Mouse (Mus musculus): Measurements from ENCODE around the gene Prickle2. TPM values are rescaled to one million over a fixed set of nuclear protein-coding genes. Genes with fewer than 3 reads are reported as not detected.

Prickle2 gene
- polyA plus RNA-seq, 1 experiment from 2014 or later: 5.3 TPM

GRCm38 (mm10) chr6:92708137-92708536, 2.2 kb upstream of the Prickle2 start:
- Histone ChIP-seq H3K9me3 (no peaks in the 10 kb centered on the region), H3K36me3 (replicated peaks) (no peaks in the 10 kb centered on the region), H3K27ac (replicated peaks) (no peak overlapping the region), H3K4me1 (peaks cover 34% of the 10 kb centered on the region), H3K4me3 (no peak overlapping the region), H3K27me3 (replicated peaks; ENCODE audit: low read depth, poor library complexity, severe bottlenecking) (peaks cover 43% of the 10 kb centered on the region)
- WGBS: 67% methylated on average over 4 of the region's 4 CpGs
- no peak for DNase-seq (ENCODE audit: low spot score)

- Histone ChIP-seq H3K4me3 (peak overlapping the region; percentile 86), H3K27ac (replicated peaks) (peak overlapping the region; percentile 90), H3K27me3 (replicated peaks; ENCODE audit: low read depth, poor library complexity, severe bottlenecking) (peaks cover 40% of the 10 kb centered on the region), H3K36me3 (replicated peaks) (no peaks in the 10 kb centered on the region), H3K9me3 (no peaks in the 10 kb centered on the region), H3K4me1 (peaks cover 38% of the 10 kb centered on the region)
- peak; percentile 64 for DNase-seq (ENCODE audit: low spot score)
- WGBS: 2% methylated on average over 39 of the region's 39 CpGs
Measured at GRCm38 (mm10) chr6:92705353-92706144, 406 bp downstream of the Prickle2 start.

- WGBS: 20% methylated on average over 9 of the region's 9 CpGs
- H3K4me3 ChIP-seq: peak overlapping the region; percentile 86
- peak overlapping the region; percentile 90 for H3K27ac ChIP-seq (replicated peaks)
- H3K36me3 ChIP-seq (replicated peaks): no peaks in the 10 kb centered on the region
- DNase-seq (ENCODE audit: low spot score): peak; percentile 76
- no peaks in the 10 kb centered on the region for H3K9me3 ChIP-seq
- H3K4me1 ChIP-seq: peaks cover 38% of the 10 kb centered on the region
- H3K27me3 ChIP-seq (replicated peaks; ENCODE audit: low read depth, poor library complexity, severe bottlenecking): peaks cover 40% of the 10 kb centered on the region
Measured at GRCm38 (mm10) chr6:92704810-92705209, 1.1 kb downstream of the Prickle2 start.

- Histone ChIP-seq H3K4me1 (peaks cover 34% of the 10 kb centered on the region), H3K9me3 (no peaks in the 10 kb centered on the region), H3K27me3 (replicated peaks; ENCODE audit: low read depth, poor library complexity, severe bottlenecking) (peaks cover 19% of the 10 kb centered on the region), H3K36me3 (replicated peaks) (no peaks in the 10 kb centered on the region), H3K4me3 (no peak overlapping the region), H3K27ac (replicated peaks) (no peak overlapping the region)
- WGBS: 22% methylated on average over 3 of the region's 3 CpGs
- peak; percentile 10 for DNase-seq (ENCODE audit: low spot score)
Measured at GRCm38 (mm10) chr6:92699491-92700209, 6.3 kb downstream of the Prickle2 start.

- Histone ChIP-seq H3K27me3 (replicated peaks; ENCODE audit: low read depth, poor library complexity, severe bottlenecking) (peaks cover under 1% of the 10 kb centered on the region), H3K9me3 (no peaks in the 10 kb centered on the region), H3K36me3 (replicated peaks) (no peaks in the 10 kb centered on the region), H3K4me1 (peaks cover 19% of the 10 kb centered on the region), H3K4me3 (no peak overlapping the region), H3K27ac (replicated peaks) (no peak overlapping the region)
- 63% methylated on average over 5 of the region's 5 CpGs for WGBS
- peak; percentile 6 for DNase-seq (ENCODE audit: low spot score)
Measured at GRCm38 (mm10) chr6:92697807-92698206, 8.1 kb downstream of the Prickle2 start.

GRCm38 (mm10) chr6:92687317-92687716, 18.6 kb downstream of the Prickle2 start:
- no peaks in the 10 kb centered on the region for H3K36me3 ChIP-seq (replicated peaks)
- no peak overlapping the region for H3K4me3 ChIP-seq
- H3K9me3 ChIP-seq: no peaks in the 10 kb centered on the region
- WGBS: 64% methylated on average over 5 of the region's 5 CpGs
- no peak overlapping the region for H3K27ac ChIP-seq (replicated peaks)
- H3K27me3 ChIP-seq (replicated peaks; ENCODE audit: low read depth, poor library complexity, severe bottlenecking): no peaks in the 10 kb centered on the region
- DNase-seq (ENCODE audit: low spot score): no peak
- peaks cover 16% of the 10 kb centered on the region for H3K4me1 ChIP-seq

GRCm38 (mm10) chr6:92674394-92674925, 31.5 kb downstream of the Prickle2 start:
- Histone ChIP-seq H3K27me3 (replicated peaks; ENCODE audit: low read depth, poor library complexity, severe bottlenecking) (no peaks in the 10 kb centered on the region), H3K27ac (replicated peaks) (no peak overlapping the region), H3K4me1 (peaks cover 4% of the 10 kb centered on the region), H3K9me3 (no peaks in the 10 kb centered on the region), H3K36me3 (replicated peaks) (no peaks in the 10 kb centered on the region), H3K4me3 (no peak overlapping the region)
- WGBS: 82% methylated on average over 8 of the region's 8 CpGs
- DNase-seq (ENCODE audit: low spot score): no peak

- Histone ChIP-seq H3K4me3 (no peak overlapping the region), H3K4me1 (peaks cover 14% of the 10 kb centered on the region), H3K27ac (replicated peaks) (no peak overlapping the region), H3K9me3 (no peaks in the 10 kb centered on the region), H3K36me3 (replicated peaks) (no peaks in the 10 kb centered on the region), H3K27me3 (replicated peaks; ENCODE audit: low read depth, poor library complexity, severe bottlenecking) (no peaks in the 10 kb centered on the region)
- 80% methylated on average over 5 of the region's 5 CpGs for WGBS
- DNase-seq (ENCODE audit: low spot score): no peak
Measured at GRCm38 (mm10) chr6:92670518-92671147, 35.3 kb downstream of the Prickle2 start.

GRCm38 (mm10) chr6:92669623-92670022, 36.3 kb downstream of the Prickle2 start:
- WGBS: 90% methylated on average over 3 of the region's 3 CpGs

GRCm38 (mm10) chr6:92667544-92667943, 38.4 kb downstream of the Prickle2 start:
- H3K9me3 ChIP-seq: no peaks in the 10 kb centered on the region
- DNase-seq (ENCODE audit: low spot score): peak; percentile 8
- H3K4me3 ChIP-seq: no peak overlapping the region
- H3K36me3 ChIP-seq (replicated peaks): no peaks in the 10 kb centered on the region
- peaks cover 25% of the 10 kb centered on the region for H3K4me1 ChIP-seq
- H3K27ac ChIP-seq (replicated peaks): no peak overlapping the region
- H3K27me3 ChIP-seq (replicated peaks; ENCODE audit: low read depth, poor library complexity, severe bottlenecking): no peaks in the 10 kb centered on the region
- WGBS: 57% methylated on average over 3 of the region's 3 CpGs

More at GRCm38 (mm10) chr6:92669623-92670022, 36.3 kb downstream of the Prickle2 start:
- Histone ChIP-seq H3K36me3 (replicated peaks) (no peaks in the 10 kb centered on the region), H3K27ac (replicated peaks) (no peak overlapping the region), H3K4me1 (peaks cover 24% of the 10 kb centered on the region), H3K27me3 (replicated peaks; ENCODE audit: low read depth, poor library complexity, severe bottlenecking) (no peaks in the 10 kb centered on the region), H3K9me3 (no peaks in the 10 kb centered on the region), H3K4me3 (no peak overlapping the region)
- DNase-seq (ENCODE audit: low spot score): no peak

- Histone ChIP-seq H3K4me1 (peaks cover 25% of the 10 kb centered on the region), H3K27me3 (replicated peaks; ENCODE audit: low read depth, poor library complexity, severe bottlenecking) (no peaks in the 10 kb centered on the region), H3K9me3 (no peaks in the 10 kb centered on the region), H3K27ac (replicated peaks) (peak overlapping the region; percentile 19; the same call in 1 of the 2 replicates), H3K36me3 (replicated peaks) (no peaks in the 10 kb centered on the region), H3K4me3 (no peak overlapping the region)
- DNase-seq (ENCODE audit: low spot score): peak; percentile 57
- WGBS: 0% methylated on average over 1 of the region's 1 CpGs
Measured at GRCm38 (mm10) chr6:92665530-92665989, 40.4 kb downstream of the Prickle2 start.

- Histone ChIP-seq H3K4me1 (peaks cover 25% of the 10 kb centered on the region), H3K4me3 (no peak overlapping the region), H3K27ac (replicated peaks) (no peak overlapping the region), H3K9me3 (no peaks in the 10 kb centered on the region), H3K27me3 (replicated peaks; ENCODE audit: low read depth, poor library complexity, severe bottlenecking) (no peaks in the 10 kb centered on the region), H3K36me3 (replicated peaks) (no peaks in the 10 kb centered on the region)
- WGBS: 90% methylated on average over 3 of the region's 3 CpGs
- DNase-seq (ENCODE audit: low spot score): peak; percentile 8
Measured at GRCm38 (mm10) chr6:92663885-92664284, 42.1 kb downstream of the Prickle2 start.

Measured in embryonic facial prominence, embryonic 10.5 days (tissue).